Mouse (Mus musculus) neural tube, embryonic 12.5 days (tissue): ENCODE data around the gene Kcna3. TPM values are rescaled to one million over a fixed set of nuclear protein-coding genes. Genes with fewer than 3 reads are reported as not detected.

ENCODE experiments used
- ATAC-seq: fragments of 200-750 bp; cut with Nextera tagmentation; 2 replicates; pipeline ENCODE4 v1.8.0; 2017; ENCODE audit warnings: low read depth, mild to moderate bottlenecking, moderate TSS enrichment, moderate library complexity; ENCODE audit not compliant: low FRiP score
- H3K27ac ChIP-seq: fragments of 300-500 bp; sonication (generic); 2 replicates; pipeline ENCODE4 v1.5.1; 2016
- H3K27me3 ChIP-seq: fragments of 300-500 bp; sonication (generic); replicated peaks from 2 replicates; pipeline ENCODE4 v1.6.1; 2016; ENCODE audit warnings: mild to moderate bottlenecking
- H3K36me3 ChIP-seq: fragments of 300-500 bp; sonication (generic); 2 replicates; pipeline ENCODE4 v1.6.1; 2016; ENCODE audit warnings: mild to moderate bottlenecking
- H3K4me1 ChIP-seq: fragments of 300-500 bp; sonication (generic); 2 replicates; pipeline ENCODE4 v1.6.1; 2016
- H3K4me2 ChIP-seq: fragments of 300-500 bp; sonication (generic); replicated peaks from 2 replicates; pipeline ENCODE4 v1.6.1; 2016; ENCODE audit warnings: mild to moderate bottlenecking
- H3K4me3 ChIP-seq: fragments of 300-500 bp; sonication (generic); 2 replicates; pipeline ENCODE4 v1.5.1; 2016
- H3K9ac ChIP-seq: fragments of 300-500 bp; sonication (generic); 2 replicates; pipeline ENCODE4 v1.6.1; 2016; ENCODE audit warnings: mild to moderate bottlenecking
- H3K9me3 ChIP-seq: fragments of 300-500 bp; sonication (generic); 2 replicates; pipeline ENCODE4 v1.6.1; 2016; ENCODE audit warnings: mild to moderate bottlenecking
- WGBS: fragments of 180-500 bp; shearing (Covaris S2); methylation state at CpG from one replicate; pipeline ENCODE4 v1.1.7; 2016; 5-methylcytosine and 5-hydroxymethylcytosine counted together
- polyA plus RNA-seq: library from polyadenylated mRNA; unstranded; fragments of >200 nt; fragmentation: Nextera tagmentation; extraction: Ambion mirVana; gene quantifications from 2 replicates; pipeline ENCODE4 v1.2.1, GENCODE M21; 2016

Gene Kcna3
- polyA plus RNA-seq, result 4.0 and 4.6 TPM in 2 replicates

DNA sequence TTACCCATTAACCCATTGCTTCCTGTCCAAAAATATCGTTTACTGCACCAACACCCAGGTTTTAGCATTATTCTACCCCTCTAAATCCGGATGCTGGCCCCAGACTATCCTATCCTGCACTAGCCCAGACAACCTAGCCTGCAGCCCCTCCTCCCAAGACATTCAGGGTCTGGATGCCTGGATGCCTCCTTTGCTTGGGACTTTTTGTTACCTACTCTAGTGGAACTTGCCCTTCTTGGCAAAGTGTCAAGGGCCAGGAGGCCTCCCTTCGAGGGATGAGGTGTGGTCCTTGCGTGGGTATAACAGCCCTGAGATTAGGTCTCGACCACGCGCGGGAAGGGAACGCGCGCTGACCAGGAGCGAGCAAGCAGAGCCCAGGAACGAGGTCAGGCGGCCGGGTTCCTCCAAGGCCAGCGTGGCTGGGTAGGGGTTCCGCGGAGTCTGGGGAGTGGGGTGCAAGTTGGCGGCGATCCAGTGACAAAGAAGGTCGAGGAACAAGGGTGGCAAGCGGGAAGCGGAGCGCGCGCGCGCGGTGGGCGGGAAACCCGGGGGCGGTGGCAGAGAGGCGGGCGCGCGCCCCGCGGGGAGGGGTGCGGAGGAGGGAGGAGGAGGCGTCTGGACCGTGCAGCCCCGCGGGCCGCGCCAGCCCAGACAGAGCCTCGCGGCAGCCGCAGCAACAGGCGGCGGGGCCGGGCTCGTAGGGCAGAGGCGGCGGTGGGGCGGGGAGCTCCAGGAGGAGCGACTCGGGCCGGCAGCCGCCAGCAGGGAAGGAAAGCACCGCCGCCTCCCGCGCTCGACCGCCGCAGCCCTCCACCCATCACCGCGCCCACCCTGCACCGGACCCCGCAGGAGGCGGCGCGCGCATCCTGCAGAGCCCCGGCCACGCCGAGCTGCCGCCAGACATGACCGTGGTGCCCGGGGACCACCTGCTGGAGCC is at the start of gene Kcna3:
TSS of gene Kcna3 (plus strand) at position 649 of the 937 bp plus-strand sequence.
- peaks cover 19% of the 10 kb centered on the region for H3K4me1 ChIP-seq
- 1% methylated on average over 48 of the region's 80 CpGs for WGBS

GRCm38 (mm10) chr3:106991334-106991733 is 44.6 kb upstream of the Kcna3 start:
- H3K36me3 ChIP-seq, result no peaks in the 10 kb centered on the region
- H3K9ac ChIP-seq, result no peak overlapping the region
- no peak overlapping the region for H3K4me2 ChIP-seq
- WGBS, result 88% methylated on average over 1 of the region's 1 CpGs
- no peak for ATAC-seq
- H3K4me1 ChIP-seq, result no peaks in the 10 kb centered on the region
- no peaks in the 10 kb centered on the region for H3K27me3 ChIP-seq
- H3K27ac ChIP-seq, result no peak overlapping the region
- no peak overlapping the region for H3K4me3 ChIP-seq
- H3K9me3 ChIP-seq, result no peaks in the 10 kb centered on the region

More for the DNA sequence above, at the start of gene Kcna3:
- Histone ChIP-seq H3K4me3 (peak within 1 kb of the TSS; percentile 77), H3K9me3 (no peaks in the 10 kb centered on the region), H3K4me2 (peak within 1 kb of the TSS; percentile 80), H3K27ac (no peak within 1 kb of the TSS), H3K27me3 (0 out of 2 replicates have a peak, but pooled peaks cover 7% of the 10 kb centered on the region), H3K36me3 (no peaks in the 10 kb centered on the region), H3K9ac (peak within 1 kb of the TSS; percentile 74)
- peak; percentile 95 for ATAC-seq

- WGBS, result 66% methylated on average over 1 of the region's 1 CpGs
- Histone ChIP-seq H3K27me3 (no peaks in the 10 kb centered on the region), H3K9ac (no peak overlapping the region), H3K4me3 (no peak overlapping the region), H3K4me2 (no peak overlapping the region), H3K4me1 (no peaks in the 10 kb centered on the region), H3K27ac (no peak overlapping the region), H3K9me3 (no peaks in the 10 kb centered on the region), H3K36me3 (no peaks in the 10 kb centered on the region)
- no peak for ATAC-seq
Measured at GRCm38 (mm10) chr3:106995347-106995746, 40.6 kb upstream of the Kcna3 start.

DNA sequence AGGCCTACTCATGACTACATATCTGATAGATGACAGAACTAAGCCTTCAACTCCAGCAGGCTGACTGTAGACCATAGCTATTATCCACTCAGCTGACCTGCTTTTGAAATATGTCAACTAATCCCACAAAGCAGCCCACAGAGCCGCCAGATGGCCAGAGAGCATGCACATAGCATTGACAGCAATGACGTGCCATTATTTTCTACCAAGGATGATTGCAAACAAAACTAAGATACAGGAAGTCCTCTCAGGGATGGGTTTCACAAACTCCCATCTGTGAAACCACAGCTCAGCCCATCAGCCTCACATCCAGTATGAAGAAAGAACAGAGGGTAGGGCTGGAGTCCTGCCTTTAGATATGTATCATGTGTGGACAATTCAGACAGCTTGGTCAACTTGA is 39.8 kb upstream of the Kcna3 start:
- Histone ChIP-seq H3K27me3 (no peaks in the 10 kb centered on the region), H3K4me2 (no peak overlapping the region), H3K4me1 (no peaks in the 10 kb centered on the region), H3K36me3 (no peaks in the 10 kb centered on the region), H3K27ac (no peak overlapping the region), H3K4me3 (no peak overlapping the region), H3K9me3 (no peaks in the 10 kb centered on the region), H3K9ac (no peak overlapping the region)
- WGBS, result 76% methylated on average over 2 of the region's 2 CpGs
- no peak for ATAC-seq

GRCm38 (mm10) chr3:106998370-106998769 is 37.6 kb upstream of the Kcna3 start:
- Histone ChIP-seq H3K9ac (no peak overlapping the region), H3K9me3 (no peaks in the 10 kb centered on the region), H3K36me3 (no peaks in the 10 kb centered on the region), H3K4me3 (no peak overlapping the region), H3K4me2 (no peak overlapping the region), H3K27me3 (no peaks in the 10 kb centered on the region), H3K27ac (no peak overlapping the region), H3K4me1 (no peaks in the 10 kb centered on the region)
- no peak for ATAC-seq
- WGBS, result 67% methylated on average over 1 of the region's 1 CpGs

DNA sequence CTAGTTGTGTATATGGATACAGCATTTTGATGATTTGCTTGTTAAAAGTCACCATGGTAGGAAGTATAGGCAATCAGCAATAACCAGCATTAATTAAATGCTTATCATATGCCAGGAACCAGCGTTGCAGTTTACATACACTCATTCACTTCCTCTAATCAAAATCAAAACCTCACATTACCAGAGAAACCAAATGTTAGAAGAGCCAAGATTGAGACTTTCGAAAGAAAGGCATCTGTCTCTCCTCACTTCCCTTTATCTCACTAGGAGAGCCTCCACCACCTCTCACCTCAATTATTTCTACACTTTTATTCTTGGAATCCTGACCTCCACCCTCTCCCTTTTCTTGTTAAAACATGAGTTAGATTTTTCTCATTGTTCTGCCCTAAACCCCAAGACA is 35.8 kb upstream of the Kcna3 start:
- Histone ChIP-seq H3K9me3 (no peaks in the 10 kb centered on the region), H3K9ac (no peak overlapping the region), H3K4me2 (no peak overlapping the region), H3K27ac (no peak overlapping the region), H3K4me1 (no peaks in the 10 kb centered on the region), H3K27me3 (no peaks in the 10 kb centered on the region), H3K36me3 (no peaks in the 10 kb centered on the region), H3K4me3 (no peak overlapping the region)
- WGBS, result 78% methylated on average over 2 of the region's 2 CpGs
- no peak for ATAC-seq

- Histone ChIP-seq H3K4me1 (no peaks in the 10 kb centered on the region), H3K9ac (no peak overlapping the region), H3K36me3 (no peaks in the 10 kb centered on the region), H3K9me3 (no peaks in the 10 kb centered on the region), H3K4me2 (no peak overlapping the region), H3K27ac (no peak overlapping the region), H3K4me3 (no peak overlapping the region), H3K27me3 (no peaks in the 10 kb centered on the region)
- ATAC-seq, result no peak
- 83% methylated on average over 8 of the region's 8 CpGs for WGBS
Measured at GRCm38 (mm10) chr3:107002249-107003123, 33.5 kb upstream of the Kcna3 start.

DNA sequence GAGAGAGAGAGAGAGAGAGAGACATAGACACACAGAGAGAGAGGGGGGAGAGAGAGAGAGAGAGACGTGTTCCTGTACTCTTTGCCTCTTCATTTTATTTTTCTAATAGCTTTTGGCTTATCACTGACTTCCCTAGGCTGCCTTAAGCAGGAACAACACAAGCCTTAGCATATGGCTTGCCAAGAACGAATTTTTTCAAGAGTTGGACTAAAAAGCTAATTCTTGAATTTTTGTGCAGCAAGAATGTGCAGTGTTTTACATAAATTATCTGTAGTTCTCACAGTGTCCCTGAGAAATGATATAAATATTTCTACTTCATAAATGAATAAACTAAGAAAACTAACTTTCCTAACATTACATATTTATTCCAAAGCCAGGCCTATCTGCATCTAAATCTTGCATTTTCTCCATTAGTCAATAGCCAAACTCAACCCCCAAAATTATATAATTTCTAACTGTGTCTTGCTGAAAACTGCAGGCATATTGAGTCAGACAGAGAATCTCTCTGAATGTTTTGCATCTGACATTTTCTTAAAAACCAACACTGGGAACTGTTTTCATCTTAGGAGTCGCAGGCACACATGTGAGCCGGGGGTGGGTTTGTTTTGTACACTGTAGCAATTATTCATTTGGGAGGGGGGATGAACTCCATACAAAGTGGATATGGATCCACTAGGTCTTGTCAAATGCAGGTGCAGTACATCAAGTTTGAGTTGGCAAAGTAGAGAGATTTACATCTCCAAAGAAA is 26.5 kb upstream of the Kcna3 start:
- Histone ChIP-seq H3K27ac (no peak overlapping the region), H3K36me3 (no peaks in the 10 kb centered on the region), H3K4me1 (no peaks in the 10 kb centered on the region), H3K4me2 (no peak overlapping the region), H3K27me3 (no peaks in the 10 kb centered on the region), H3K4me3 (no peak overlapping the region), H3K9me3 (no peaks in the 10 kb centered on the region), H3K9ac (no peak overlapping the region)
- 80% methylated on average over 4 of the region's 4 CpGs for WGBS
- no peak for ATAC-seq

DNA sequence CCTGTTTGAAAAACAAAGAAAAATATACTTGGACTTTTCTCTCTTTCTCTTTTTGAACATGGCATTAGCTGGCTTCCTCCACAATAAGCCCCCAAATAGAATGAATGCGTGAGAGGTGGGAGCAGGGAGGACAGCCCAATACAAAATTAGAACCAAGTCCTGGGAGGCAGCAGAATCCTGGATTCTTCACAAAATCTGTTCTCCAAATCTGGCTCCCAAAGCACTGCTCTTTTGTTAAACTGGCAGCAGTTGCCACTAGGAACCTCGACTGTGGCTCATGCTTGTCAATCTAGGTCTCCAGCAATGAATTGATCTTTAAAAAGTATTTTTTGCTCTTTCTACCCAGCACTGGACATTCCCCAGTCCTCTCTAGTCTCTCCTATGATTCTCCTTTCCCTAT is 17.7 kb upstream of the Kcna3 start:
- Histone ChIP-seq H3K36me3 (no peaks in the 10 kb centered on the region), H3K27me3 (no peaks in the 10 kb centered on the region), H3K4me2 (no peak overlapping the region), H3K9ac (no peak overlapping the region), H3K27ac (no peak overlapping the region), H3K4me3 (no peak overlapping the region), H3K4me1 (no peaks in the 10 kb centered on the region), H3K9me3 (no peaks in the 10 kb centered on the region)
- 71% methylated on average over 2 of the region's 2 CpGs for WGBS
- no peak for ATAC-seq

DNA sequence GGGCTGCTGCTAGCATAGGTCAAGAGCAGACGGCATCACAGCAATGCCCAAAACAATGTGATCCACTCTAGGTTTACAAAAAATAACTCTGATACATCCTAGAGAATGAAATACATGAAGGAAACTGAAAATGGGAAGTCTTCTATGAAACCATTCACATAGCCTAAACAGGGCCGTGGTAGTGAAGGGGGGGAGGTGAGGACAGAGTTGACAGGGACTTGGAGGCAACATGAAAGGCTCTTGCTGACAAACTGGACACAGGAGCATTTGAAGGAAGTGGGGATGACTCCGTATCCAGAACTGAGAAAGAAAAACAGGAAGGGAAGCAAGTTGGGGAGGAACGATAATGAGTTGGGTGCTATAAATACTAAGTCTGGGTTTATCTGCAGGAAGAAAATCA is 4.4 kb upstream of the Kcna3 start:
- Histone ChIP-seq H3K27ac (no peak overlapping the region), H3K4me3 (no peak overlapping the region), H3K9ac (no peak overlapping the region), H3K4me1 (0 out of 2 replicates have a peak, but pooled peaks cover 7% of the 10 kb centered on the region), H3K36me3 (no peaks in the 10 kb centered on the region), H3K27me3 (no peaks in the 10 kb centered on the region), H3K4me2 (no peak overlapping the region), H3K9me3 (no peaks in the 10 kb centered on the region)
- ATAC-seq, result no peak
- WGBS, result 79% methylated on average over 4 of the region's 4 CpGs

DNA sequence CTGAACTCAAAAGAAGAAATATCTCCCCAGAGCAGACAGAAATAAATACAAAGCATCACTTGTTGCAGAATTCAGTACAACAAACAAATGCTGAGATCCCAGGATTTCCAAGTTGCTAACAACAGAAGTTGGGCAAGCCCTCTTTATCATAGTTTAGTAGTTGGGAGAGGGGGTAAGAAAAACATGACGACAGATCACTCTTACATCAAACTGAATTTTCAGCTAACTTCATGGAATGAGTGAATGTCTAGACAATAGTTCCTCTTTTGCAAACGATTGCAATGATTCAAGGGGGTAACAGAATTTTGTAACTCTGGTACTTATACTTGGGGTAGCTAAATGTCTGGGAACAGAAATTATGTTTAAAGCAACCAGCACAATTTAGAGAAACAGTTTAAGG is 1.2 kb upstream of the Kcna3 start:
- no peak overlapping the region for H3K4me3 ChIP-seq
- ATAC-seq, result no peak
- peak overlapping the region; percentile 80; the same call in 1 of the 2 replicates for H3K4me2 ChIP-seq

More for the DNA sequence above, 1.2 kb upstream of the Kcna3 start:
- H3K27me3 ChIP-seq, result 0 out of 2 replicates have a peak, but pooled peaks cover 7% of the 10 kb centered on the region
- peaks cover 19% of the 10 kb centered on the region for H3K4me1 ChIP-seq
- no peaks in the 10 kb centered on the region for H3K9me3 ChIP-seq
- H3K27ac ChIP-seq, result no peak overlapping the region
- no peaks in the 10 kb centered on the region for H3K36me3 ChIP-seq
- WGBS, result 73% methylated on average over 2 of the region's 2 CpGs
- H3K9ac ChIP-seq, result no peak overlapping the region
